Mouse (Mus musculus) myocyte (in vitro differentiated cells): Measurements from ENCODE around the gene Cntnap1. TPM values are rescaled to one million over a fixed set of nuclear protein-coding genes. Genes with fewer than 3 reads are reported as not detected.

Source experiments
- H3K27me3 ChIP-seq: one replicate; pipeline ENCODE4 v1.6.1; 2011; ENCODE audit not compliant: control insufficient read depth, insufficient read depth, insufficient read length
- H3K36me3 ChIP-seq: one replicate; pipeline ENCODE4 v1.6.1; 2011; ENCODE audit not compliant: control insufficient read depth, insufficient read depth
- H3K4me2 ChIP-seq: one replicate; pipeline ENCODE4 v1.6.1; 2011; ENCODE audit warnings: low read depth, control low read depth
- H3K4me3 ChIP-seq: one replicate; pipeline ENCODE4 v1.5.1; 2011; ENCODE audit warnings: mild to moderate bottlenecking, control low read depth, moderate library complexity
- H3K79me2 ChIP-seq: one replicate; pipeline ENCODE4 v1.6.1; 2011; ENCODE audit not compliant: control insufficient read depth, insufficient read depth
- H3ac ChIP-seq: one replicate; pipeline ENCODE4 v1.6.1; 2011; ENCODE audit not compliant: control insufficient read depth, insufficient read length
- CEBPB ChIP-seq: IDR thresholded peaks from 2 replicates; pipeline ENCODE4 v1.6.1; 2011; ENCODE audit warnings: mild to moderate bottlenecking, moderate library complexity; ENCODE audit not compliant: poor library complexity, insufficient read depth, severe bottlenecking
- E2F4 ChIP-seq: IDR thresholded peaks from one replicate; pipeline ENCODE4 v1.6.1; 2011; ENCODE audit warnings: mild to moderate bottlenecking, control low read depth, moderate library complexity; ENCODE audit not compliant: insufficient read depth
- MAX ChIP-seq: IDR thresholded peaks from one replicate; pipeline ENCODE4 v1.6.1; 2011; ENCODE audit warnings: low read depth, mild to moderate bottlenecking, control low read depth
- MYOD1 ChIP-seq, 3 experiments: IDR thresholded peaks; one replicate each; pipeline ENCODE4 v1.6.1; 2011; ENCODE audit warnings: control low read depth in 2 of 3, low read depth in 2 of 3, mild to moderate bottlenecking in 2 of 3, moderate library complexity in 1 of 3; ENCODE audit not compliant: insufficient read length in 2 of 3, control insufficient read depth in 1 of 3
- MYOG ChIP-seq, 3 experiments: IDR thresholded peaks; one replicate each; pipeline ENCODE4 v1.6.1; 2011; ENCODE audit warnings: control low read depth in 2 of 3, low read depth in 2 of 3, mild to moderate bottlenecking in 2 of 3; ENCODE audit not compliant: insufficient read length in 2 of 3, control insufficient read depth in 1 of 3, insufficient read depth in 1 of 3
- POLR2A ChIP-seq: IDR thresholded peaks from one replicate; pipeline ENCODE4 v1.6.1; 2011; ENCODE audit warnings: low read depth, mild to moderate bottlenecking, control low read depth, moderate library complexity; ENCODE audit not compliant: insufficient read length
- POLR2AphosphoS2 ChIP-seq: IDR thresholded peaks from one replicate; pipeline ENCODE4 v1.6.1; 2011; ENCODE audit warnings: low read depth, control low read depth; ENCODE audit not compliant: insufficient read length
- REST ChIP-seq: IDR thresholded peaks from one replicate; pipeline ENCODE4 v1.6.1; 2011; ENCODE audit warnings: mild to moderate bottlenecking, control low read depth, moderate library complexity; ENCODE audit not compliant: insufficient read depth, insufficient read length
- SRF ChIP-seq: IDR thresholded peaks from one replicate; pipeline ENCODE4 v1.6.1; 2011; ENCODE audit warnings: low read depth; ENCODE audit not compliant: control insufficient read depth, insufficient read length
- TCF12 ChIP-seq: IDR thresholded peaks from one replicate; pipeline ENCODE4 v1.6.1; 2011; ENCODE audit warnings: mild to moderate bottlenecking, control low read depth; ENCODE audit not compliant: poor library complexity, insufficient read depth, severe bottlenecking
- TCF3 ChIP-seq: IDR thresholded peaks from one replicate; pipeline ENCODE4 v1.6.1; 2011; ENCODE audit warnings: low read depth, control low read depth; ENCODE audit not compliant: insufficient read length
- USF1 ChIP-seq: IDR thresholded peaks from one replicate; pipeline ENCODE4 v1.6.1; 2011; ENCODE audit warnings: low read depth, mild to moderate bottlenecking, control low read depth, moderate library complexity
- polyA plus RNA-seq: library from polyadenylated mRNA; unstranded; fragments of >200 nt; fragmentation: generic; extraction: Trizol; gene quantifications from one replicate; pipeline ENCODE4 v1.2.1, GENCODE M21; 2012; ENCODE audit warnings: missing spikeins

Cntnap1 gene
- polyA plus RNA-seq, 1 experiment: 1.3 TPM

- Histone ChIP-seq H3K36me3 (no peaks in the 10 kb centered on the region), H3K27me3 (no peaks in the 10 kb centered on the region), H3K79me2 (peaks cover 12% of the 10 kb centered on the region), H3K4me3 (peak overlapping the region; percentile 44), H3ac (peak overlapping the region; percentile 45), H3K4me2 (peak overlapping the region; percentile 64)
- TF ChIP-seq USF1 (no peak), E2F4 (no peak), MYOD1 (IDR thresholded peaks at IDR 0.05; ENCODE audit: control insufficient read depth in 1 of 3, insufficient read length in 2 of 3, low read depth in 2 of 3) (no peak), POLR2A (no peak), CEBPB (no peak), MAX (no peak), TCF12 (no peak), POLR2AphosphoS2 (no peak), REST (no peak), TCF3 (no peak), MYOG (IDR thresholded peaks at IDR 0.05; ENCODE audit: control insufficient read depth in 1 of 3, insufficient read depth in 1 of 3, insufficient read length in 2 of 3, low read depth in 2 of 3) (no peak), SRF (no peak)
Observed at GRCm38 (mm10) chr11:101225331-101226064, 55.2 kb downstream of the Cntnap1 start.

GRCm38 (mm10) chr11:101226065-101226701 is 55.9 kb downstream of the Cntnap1 start, which contains the start of gene Ezh1:
Gene Ezh1, minus strand, starts transcription at chr11:101226463.
- TF ChIP-seq REST: no peak
- TF ChIP-seq POLR2AphosphoS2: peak; percentile 69
- TF ChIP-seq SRF: no peak
- no peak for TF ChIP-seq MAX
- peak; percentile 87 for TF ChIP-seq POLR2A
- Histone ChIP-seq H3K4me2 (peak within 1 kb of the TSS; percentile 80), H3K27me3 (no peaks in the 10 kb centered on the region), H3K79me2 (peaks cover 12% of the 10 kb centered on the region), H3K4me3 (peak within 1 kb of the TSS; percentile 44), H3ac (peak within 1 kb of the TSS; percentile 45), H3K36me3 (no peaks in the 10 kb centered on the region)

- Histone ChIP-seq H3ac (no peak overlapping the region), H3K27me3 (no peaks in the 10 kb centered on the region), H3K4me3 (no peak overlapping the region), H3K36me3 (no peaks in the 10 kb centered on the region), H3K79me2 (no peaks in the 10 kb centered on the region), H3K4me2 (peak overlapping the region; percentile 55)
- no peak for TF ChIP-seq SRF
- TF ChIP-seq REST: no peak
- TF ChIP-seq USF1: no peak
- no peak for TF ChIP-seq POLR2A
- TF ChIP-seq CEBPB: no peak
- no peak for TF ChIP-seq POLR2AphosphoS2
- no peak for TF ChIP-seq MYOG (IDR thresholded peaks at IDR 0.05; ENCODE audit: control insufficient read depth in 1 of 3, insufficient read depth in 1 of 3, insufficient read length in 2 of 3, low read depth in 2 of 3)
- no peak for TF ChIP-seq TCF3
- TF ChIP-seq E2F4: no peak
Observed at GRCm38 (mm10) chr11:101229361-101229900, 59.1 kb downstream of the Cntnap1 start.

- Histone ChIP-seq H3ac (no peak overlapping the region), H3K27me3 (no peaks in the 10 kb centered on the region), H3K79me2 (no peaks in the 10 kb centered on the region), H3K4me2 (peak overlapping the region; percentile 55), H3K36me3 (no peaks in the 10 kb centered on the region), H3K4me3 (no peak overlapping the region)
- TF ChIP-seq CEBPB (no peak), MYOG (IDR thresholded peaks at IDR 0.05; ENCODE audit: control insufficient read depth in 1 of 3, insufficient read depth in 1 of 3, insufficient read length in 2 of 3, low read depth in 2 of 3) (no peak)
Observed at GRCm38 (mm10) chr11:101230061-101230511, 59.8 kb downstream of the Cntnap1 start.

- Histone ChIP-seq H3K79me2 (no peaks in the 10 kb centered on the region), H3ac (no peak overlapping the region), H3K4me3 (no peak overlapping the region), H3K36me3 (no peaks in the 10 kb centered on the region), H3K27me3 (no peaks in the 10 kb centered on the region), H3K4me2 (peak overlapping the region; percentile 55)
- TF ChIP-seq POLR2AphosphoS2 (no peak), E2F4 (no peak), CEBPB (no peak), MYOD1 (IDR thresholded peaks at IDR 0.05; ENCODE audit: control insufficient read depth in 1 of 3, insufficient read length in 2 of 3, low read depth in 2 of 3) (no peak), SRF (no peak), MAX (no peak), MYOG (IDR thresholded peaks at IDR 0.05; ENCODE audit: control insufficient read depth in 1 of 3, insufficient read depth in 1 of 3, insufficient read length in 2 of 3, low read depth in 2 of 3) (no peak), REST (no peak), TCF12 (no peak), TCF3 (no peak), USF1 (no peak), POLR2A (no peak)
Observed at GRCm38 (mm10) chr11:101230526-101230925, 60.2 kb downstream of the Cntnap1 start.
